Mouse (Mus musculus): ENCODE measurements around the gene Olfr248.
"Not testable (repeated sequence)": the region's sequence is repeated elsewhere in the genome, so short reads cannot be mapped to it uniquely, and the experiment has no call there.

Olfr248 gene

GRCm38 (mm10) chr1:174390746-174391145, at the start of gene Olfr248:
TSS of gene Olfr248 (plus strand) at chr1:174391046.
- ChIA-PET CTCF (no interaction called here), POLR2A (interaction anchor here in 1 of 4 experiments (1.0 kb wide), 1 partner anchor 16 kb away, joined by 3 read pairs; no protein-coding TSS in a partner anchor)

DNA sequence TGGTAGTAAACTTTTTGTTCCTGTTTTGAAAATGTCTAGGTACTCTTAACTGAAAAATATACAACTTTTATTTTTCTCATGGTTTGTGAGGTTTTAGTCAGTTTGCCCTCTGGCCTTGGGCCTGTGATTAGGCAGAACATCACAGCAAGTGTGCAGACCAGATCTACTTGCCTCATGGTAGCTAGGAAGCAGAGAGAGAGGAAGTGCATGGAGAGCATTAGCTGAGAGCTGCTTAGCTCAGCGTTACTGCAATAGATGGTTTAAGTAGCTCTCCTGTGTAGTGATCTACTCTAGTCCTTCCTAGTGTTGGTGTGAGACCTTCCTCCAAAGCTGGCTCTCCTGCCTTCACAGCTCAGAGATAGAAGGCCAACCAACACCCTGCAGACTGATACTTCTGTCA, 37.2 kb upstream of the Olfr248 start:
- POLR2A ChIA-PET, CTCF ChIA-PET: not testable (repeated sequence)

DNA sequence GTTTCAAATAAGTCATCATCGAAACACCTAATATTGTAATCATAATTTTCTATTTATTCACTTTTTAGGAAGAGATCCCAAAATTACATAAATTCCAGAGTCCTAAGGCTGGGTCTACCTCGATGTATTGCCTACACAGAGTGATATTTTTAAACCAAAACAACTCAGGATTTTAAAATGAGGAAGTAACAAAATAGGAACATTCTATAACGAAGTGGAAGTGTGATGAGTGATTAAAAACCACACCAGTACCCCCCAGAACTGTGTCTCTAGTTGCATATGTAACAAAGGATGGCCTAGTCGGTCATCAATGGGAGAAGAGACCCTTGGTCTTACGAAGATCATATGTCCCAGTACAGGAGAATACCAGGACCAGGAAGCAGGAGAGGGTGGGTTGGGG, 36.2 kb upstream of the Olfr248 start:
- POLR2A ChIA-PET, result no interaction called here
- CTCF ChIA-PET, result no interaction called here

GRCm38 (mm10) chr1:174364882-174365451, 25.9 kb upstream of the Olfr248 start, which contains the start of gene Olfr417:
TSS of gene Olfr417 (plus strand) at chr1:174365122.
- POLR2A ChIA-PET, result no interaction called here
- CTCF ChIA-PET, result no interaction called here

DNA sequence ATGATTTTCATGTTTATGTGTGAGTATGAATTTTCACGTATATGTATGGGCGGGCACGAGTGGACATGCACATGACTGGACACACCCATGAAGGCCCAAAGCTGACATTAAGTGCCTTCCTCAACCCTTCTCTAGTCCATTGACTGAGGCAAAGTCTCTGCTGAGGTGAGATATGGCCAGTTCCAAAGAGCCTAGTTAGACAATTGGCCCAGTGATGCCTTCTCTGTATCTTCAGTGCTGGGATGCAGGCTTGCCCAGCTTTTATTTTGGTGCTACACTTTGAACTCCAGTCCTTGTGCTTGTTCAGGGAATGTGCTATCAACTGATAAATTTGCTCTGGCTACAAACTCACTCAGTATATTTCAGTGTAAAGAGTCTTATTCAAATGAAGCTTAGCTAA, 17.0 kb upstream of the Olfr248 start:
- CTCF ChIA-PET, result no interaction called here
- POLR2A ChIA-PET, result no interaction called here

- CTCF ChIA-PET, result no interaction called here
- POLR2A ChIA-PET, result no interaction called here
Measured at GRCm38 (mm10) chr1:174422959-174423358, 32.1 kb downstream of the Olfr248 start.

GRCm38 (mm10) chr1:174423764-174424163, 32.9 kb downstream of the Olfr248 start, which contains the start of gene Olfr414:
TSS of gene Olfr414 (plus strand) at chr1:174424064.
- ChIA-PET POLR2A (no interaction called here), CTCF (no interaction called here)

GRCm38 (mm10) chr1:174426180-174426986, 35.5 kb downstream of the Olfr248 start:
- ChIA-PET POLR2A (no interaction called here), CTCF (no interaction called here)

DNA sequence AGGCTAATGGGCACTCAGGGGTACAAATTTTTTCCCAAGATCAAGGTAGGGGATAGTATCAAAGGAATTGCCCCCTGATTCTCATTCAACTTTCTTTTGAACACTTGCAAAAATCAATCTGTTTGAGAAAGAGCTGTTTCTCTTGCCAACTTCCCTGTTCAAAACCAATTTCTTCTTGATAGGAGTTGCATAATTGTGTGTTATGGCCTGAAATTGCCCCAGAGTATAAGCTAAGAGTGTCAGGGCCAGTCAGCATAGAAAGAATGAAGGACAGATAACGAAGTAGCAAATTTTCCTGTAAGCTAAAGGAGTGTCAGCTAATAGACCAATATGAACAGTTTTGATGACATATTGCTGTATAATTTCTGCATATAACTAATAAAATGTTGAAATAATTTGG, 36.6 kb downstream of the Olfr248 start:
- ChIA-PET CTCF (interaction anchor here in 1 of 4 experiments (0.6 kb wide), 1 partner anchor 39 kb away, joined by 8 read pairs; no protein-coding TSS in a partner anchor), POLR2A (no interaction called here)

- ChIA-PET CTCF (no interaction called here), POLR2A (no interaction called here)
Measured at GRCm38 (mm10) chr1:174428407-174428806, 37.6 kb downstream of the Olfr248 start.

DNA sequence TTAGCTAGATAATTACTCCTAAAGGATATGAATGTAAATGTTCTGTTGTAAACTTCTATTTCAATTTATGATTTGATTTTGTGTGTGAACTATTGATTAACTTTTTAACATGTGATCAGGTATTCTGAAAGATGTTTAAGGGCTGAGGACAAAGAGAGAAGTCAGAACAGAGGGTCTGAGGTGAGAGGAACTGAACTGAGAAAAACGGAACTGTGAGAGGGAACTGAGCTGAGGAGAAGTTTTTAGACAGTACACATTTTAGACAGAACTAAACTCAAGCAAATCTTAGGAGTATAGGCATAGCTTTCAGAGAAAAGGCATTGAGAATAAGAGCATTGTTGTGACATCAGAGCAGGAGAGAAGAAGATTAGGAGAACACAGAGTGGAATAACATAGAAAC, 43.3 kb downstream of the Olfr248 start:
- ChIA-PET CTCF (no interaction called here), POLR2A (no interaction called here)

Measured in embryonic stem cell, embryonic (primary cell).